Mouse (Mus musculus) heart, embryonic 14.5 days (tissue): ENCODE measurements around the gene Ick. TPM values are rescaled to one million over a fixed set of nuclear protein-coding genes. Genes with fewer than 3 reads are reported as not detected.
A peak's percentile ranks its signal among the peaks of the same experiment; 100 is the strongest.
"Not testable (repeated sequence)": the region's sequence is repeated elsewhere in the genome, so short reads cannot be mapped to it uniquely, and the experiment has no call there.

Experiments used
- ATAC-seq: fragments of 200-750 bp; cut with Nextera tagmentation; 2 replicates; pipeline ENCODE4 v1.8.0; 2017; ENCODE audit warnings: low read depth, moderate TSS enrichment; ENCODE audit not compliant: insufficient number of reproducible peaks, insufficient read depth, low FRiP score
- H3K27ac ChIP-seq, 2 experiments: fragments of 200-500 bp in 1 of 2; fragments of 300-500 bp in 1 of 2; sonication (generic) in 1 of 2; replicated peaks in 1 of 2; 2 replicates each; pipeline ENCODE4 v1.5.1; 2012 to 2014; ENCODE audit warnings: low read depth in 2 of 2, low read length in 2 of 2, control low read depth in 1 of 2, mild to moderate bottlenecking in 1 of 2, mixed read lengths in 1 of 2; ENCODE audit not compliant: control insufficient read depth in 1 of 2, insufficient read depth in 1 of 2
- H3K27me3 ChIP-seq: fragments of 300-500 bp; sonication (generic); 2 replicates; pipeline ENCODE4 v1.6.1; 2014; ENCODE audit warnings: mild to moderate bottlenecking, low read length, control low read depth; ENCODE audit not compliant: control insufficient read depth, insufficient read depth
- H3K36me3 ChIP-seq: fragments of 300-500 bp; sonication (generic); 2 replicates; pipeline ENCODE4 v1.6.1; 2014; ENCODE audit warnings: mild to moderate bottlenecking, control low read depth, low read length, mixed read lengths; ENCODE audit not compliant: control insufficient read depth, insufficient read depth
- H3K4me1 ChIP-seq, 2 experiments: fragments of 200-500 bp in 1 of 2; fragments of 300-500 bp in 1 of 2; sonication (generic) in 1 of 2; 2 replicates each; pipeline ENCODE4 v1.6.1; 2012 to 2014; ENCODE audit warnings: low read length in 2 of 2, control low read depth in 1 of 2, mixed read lengths in 1 of 2; ENCODE audit not compliant: control insufficient read depth in 2 of 2, insufficient read depth in 2 of 2
- H3K4me2 ChIP-seq: fragments of 300-500 bp; sonication (generic); 2 replicates; pipeline ENCODE4 v1.6.1; 2014; ENCODE audit warnings: mild to moderate bottlenecking, low read length
- H3K4me3 ChIP-seq, 2 experiments: fragments of 200-500 bp in 1 of 2; fragments of 300-500 bp in 1 of 2; sonication (generic) in 1 of 2; 2 replicates each; pipeline ENCODE4 v1.5.1; 2012 to 2014; ENCODE audit warnings: low read length in 2 of 2, mild to moderate bottlenecking in 2 of 2, control low read depth in 1 of 2, low read depth in 1 of 2, moderate library complexity in 1 of 2; ENCODE audit not compliant: control insufficient read depth in 1 of 2, insufficient read depth in 1 of 2
- H3K9ac ChIP-seq: fragments of 300-500 bp; sonication (generic); 2 replicates; pipeline ENCODE4 v1.6.1; 2014; ENCODE audit warnings: mild to moderate bottlenecking, low read length
- H3K9me3 ChIP-seq: fragments of 300-500 bp; sonication (generic); 2 replicates; pipeline ENCODE4 v1.6.1; 2016; ENCODE audit warnings: low read length, control low read depth; ENCODE audit not compliant: control insufficient read depth
- WGBS: fragments of 180-500 bp; shearing (Covaris S2); extraction: QIAGEN DNeasy Blood & Tissue Kit; methylation state at CpG from one replicate; pipeline ENCODE4 v1.1.7; 2014; 5-methylcytosine and 5-hydroxymethylcytosine counted together
- polyA plus RNA-seq: library from polyadenylated mRNA; unstranded; fragments of >200 nt; fragmentation: Nextera tagmentation; extraction: Ambion mirVana; gene quantifications from 2 replicates; pipeline ENCODE4 v1.2.1, GENCODE M21; 2014

Gene Ick
- polyA plus RNA-seq, 1 experiment from 2014 or later = 16.0 TPM

DNA sequence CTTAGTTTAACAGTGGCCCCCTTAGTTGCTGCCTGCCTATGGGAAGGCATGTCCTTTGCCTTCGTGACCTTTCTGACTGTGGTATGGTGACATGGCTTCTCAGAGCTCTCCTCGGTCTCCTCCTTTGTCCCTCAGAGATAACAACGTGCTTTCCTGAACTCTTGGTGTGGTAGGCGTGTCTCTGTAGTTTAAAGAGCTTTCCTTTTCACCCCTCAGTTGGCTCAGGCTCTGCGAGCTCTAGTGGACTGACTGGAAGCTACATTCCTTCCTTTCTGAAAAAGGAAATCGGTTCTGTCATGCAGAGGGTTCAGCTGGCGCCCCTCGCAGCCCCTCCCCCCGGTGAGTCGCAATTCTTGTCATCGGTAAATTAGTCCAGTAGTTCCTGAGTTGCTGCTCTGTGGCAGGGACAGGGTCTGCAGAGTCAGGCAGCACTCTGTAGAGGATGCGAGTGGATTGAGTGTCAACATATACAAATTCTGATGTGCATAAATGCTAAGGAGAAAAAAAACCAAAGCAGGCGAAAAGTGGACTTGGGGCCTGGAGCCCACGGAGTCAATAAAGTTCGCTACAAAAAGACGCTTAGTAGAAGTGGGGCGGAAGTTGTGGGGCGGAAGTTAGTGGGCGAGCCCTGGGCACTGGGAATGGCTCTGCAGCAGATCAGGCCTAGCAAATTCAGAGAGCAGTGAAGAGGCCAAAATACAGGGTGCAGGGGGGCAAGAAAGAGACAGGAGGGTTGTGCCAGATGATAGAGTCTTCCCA lies 57.9 kb downstream of the Ick start:
- Histone ChIP-seq H3K9me3 (no peaks in the 10 kb centered on the region), H3K4me2 (peak overlapping the region; percentile 34), H3K36me3 (peaks cover 51% of the 10 kb centered on the region), H3K4me3 (no peak overlapping the region), H3K27me3 (no peaks in the 10 kb centered on the region), H3K27ac (peak overlapping the region; percentile 76 to 84), H3K9ac (no peak overlapping the region), H3K4me1 (peaks cover 13 to 19% of the 10 kb centered on the region in 2 experiments)
- ATAC-seq = no peak
- 51% methylated on average over 19 of the region's 19 CpGs for WGBS

DNA sequence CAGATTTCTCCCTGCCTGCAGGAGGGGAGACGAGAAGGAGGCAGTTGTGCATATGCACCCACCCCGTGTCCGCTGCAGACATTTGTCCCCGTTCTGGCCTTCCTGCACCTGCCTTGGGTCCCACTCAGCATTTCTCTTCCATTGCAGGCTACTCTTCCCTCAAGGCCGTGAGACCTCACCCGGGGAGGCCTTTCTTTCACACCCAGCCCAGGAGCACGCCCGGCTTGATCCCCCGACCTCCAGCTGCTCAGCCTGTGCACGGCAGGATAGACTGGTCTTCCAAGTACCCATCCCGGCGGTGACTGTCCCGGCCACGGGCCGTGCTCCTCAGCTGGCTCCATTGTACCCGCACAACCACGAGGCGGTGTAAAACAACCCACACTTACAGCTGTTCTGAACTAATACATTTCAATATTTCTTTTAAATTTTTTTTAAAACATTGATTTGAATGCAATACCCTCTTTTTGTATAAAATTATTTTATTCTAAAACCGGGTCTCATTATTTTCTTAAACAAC lies 58.5 kb downstream of the Ick start:
- Histone ChIP-seq H3K27ac (peak overlapping the region; percentile 76 to 84), H3K9me3 (no peaks in the 10 kb centered on the region), H3K27me3 (no peaks in the 10 kb centered on the region), H3K9ac (no peak overlapping the region), H3K4me2 (no peak overlapping the region), H3K4me3 (no peak overlapping the region), H3K4me1 (peaks cover 10 to 14% of the 10 kb centered on the region in 2 experiments), H3K36me3 (peaks cover 45% of the 10 kb centered on the region)
- 86% methylated on average over 19 of the region's 19 CpGs for WGBS
- ATAC-seq = peak; percentile 19; the same call in 1 of the 2 replicates

DNA sequence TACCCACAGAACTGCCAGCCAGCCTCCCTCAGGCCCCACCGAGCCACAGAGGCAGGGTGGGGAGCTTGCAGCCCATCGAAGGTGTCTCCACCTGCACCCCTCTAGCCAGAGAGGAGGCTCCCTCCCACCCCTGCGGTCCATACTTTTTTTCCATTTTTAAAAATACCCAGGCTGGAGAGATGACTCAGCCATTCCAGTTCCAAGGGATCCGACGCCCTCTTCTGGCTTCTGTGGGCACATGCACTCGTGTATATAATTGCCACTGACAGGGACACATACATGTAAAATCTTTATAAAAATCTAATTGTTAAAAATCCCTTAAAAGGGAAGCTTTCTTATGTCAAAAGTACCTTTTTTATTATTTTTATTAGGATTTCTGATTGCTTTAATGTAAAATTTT lies 59.9 kb downstream of the Ick start:
- no peak for ATAC-seq
- no peak overlapping the region for H3K27ac ChIP-seq
- no peak overlapping the region for H3K4me3 ChIP-seq
- peaks cover 38% of the 10 kb centered on the region for H3K36me3 ChIP-seq
- peaks cover 10 to 13% of the 10 kb centered on the region in 2 experiments for H3K4me1 ChIP-seq
- no peak overlapping the region for H3K4me2 ChIP-seq
- no peak overlapping the region for H3K9ac ChIP-seq
- 87% methylated on average over 6 of the region's 6 CpGs for WGBS
- H3K9me3 ChIP-seq = no peaks in the 10 kb centered on the region
- no peaks in the 10 kb centered on the region for H3K27me3 ChIP-seq

DNA sequence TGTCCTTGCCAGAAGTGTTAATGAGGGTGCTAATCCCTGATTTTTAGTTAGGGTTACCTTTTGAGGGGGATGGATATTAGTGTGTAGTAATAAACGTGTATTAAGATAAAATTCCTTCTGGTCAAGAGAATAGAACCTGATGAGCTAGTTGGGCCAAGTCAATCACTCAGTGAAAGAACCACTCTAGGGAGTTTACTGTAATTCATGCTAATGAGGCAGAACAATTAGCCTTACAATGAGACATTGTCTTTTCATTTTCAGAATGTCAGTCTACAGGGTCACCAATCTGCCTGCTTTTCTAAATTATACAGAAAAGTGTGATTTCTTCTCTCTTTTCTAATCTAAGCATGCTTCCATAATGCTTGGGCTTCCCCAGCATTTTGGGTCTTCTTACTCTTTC lies 65.0 kb downstream of the Ick start:
- H3K27ac ChIP-seq = no peak overlapping the region
- no peaks in the 10 kb centered on the region for H3K9me3 ChIP-seq
- no peaks in the 10 kb centered on the region for H3K27me3 ChIP-seq
- no peak overlapping the region for H3K4me2 ChIP-seq
- H3K36me3 ChIP-seq = peaks cover 3% of the 10 kb centered on the region; the same call in 1 of the 2 replicates
- no peak overlapping the region for H3K9ac ChIP-seq
- ATAC-seq = no peak
- H3K4me1 ChIP-seq = peaks cover 3 to 5% of the 10 kb centered on the region in 2 experiments; a peak in 2 of 4 replicates
- WGBS = 69% methylated on average over 1 of the region's 1 CpGs
- no peak overlapping the region for H3K4me3 ChIP-seq

DNA sequence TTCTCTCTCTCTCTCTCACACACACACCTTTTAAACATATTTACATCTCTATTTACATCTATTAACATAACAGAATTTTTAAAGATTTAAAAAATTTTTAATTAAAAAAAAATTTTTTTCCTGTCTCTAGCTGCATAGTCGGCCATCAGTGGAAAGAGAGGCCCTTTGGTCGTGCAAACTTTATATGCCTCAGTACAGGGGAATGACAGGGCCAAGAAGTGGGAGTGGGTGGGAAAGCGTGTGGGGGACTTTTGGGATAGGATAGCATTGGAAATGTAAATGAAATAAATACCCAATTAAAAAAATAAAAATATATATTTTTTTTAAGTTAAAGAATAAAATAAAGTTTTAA lies 65.9 kb downstream of the Ick start:
- not testable (repeated sequence) for H3K4me1 ChIP-seq, H3K9me3 ChIP-seq, H3K4me3 ChIP-seq, H3K9ac ChIP-seq, H3K27me3 ChIP-seq, H3K36me3 ChIP-seq, ATAC-seq, H3K4me2 ChIP-seq
- 43% methylated on average over 3 of the region's 3 CpGs for WGBS
- H3K27ac ChIP-seq = peak overlapping the region in 1 of 2 experiments; percentile 53; a peak in 1 of 4 replicates

DNA sequence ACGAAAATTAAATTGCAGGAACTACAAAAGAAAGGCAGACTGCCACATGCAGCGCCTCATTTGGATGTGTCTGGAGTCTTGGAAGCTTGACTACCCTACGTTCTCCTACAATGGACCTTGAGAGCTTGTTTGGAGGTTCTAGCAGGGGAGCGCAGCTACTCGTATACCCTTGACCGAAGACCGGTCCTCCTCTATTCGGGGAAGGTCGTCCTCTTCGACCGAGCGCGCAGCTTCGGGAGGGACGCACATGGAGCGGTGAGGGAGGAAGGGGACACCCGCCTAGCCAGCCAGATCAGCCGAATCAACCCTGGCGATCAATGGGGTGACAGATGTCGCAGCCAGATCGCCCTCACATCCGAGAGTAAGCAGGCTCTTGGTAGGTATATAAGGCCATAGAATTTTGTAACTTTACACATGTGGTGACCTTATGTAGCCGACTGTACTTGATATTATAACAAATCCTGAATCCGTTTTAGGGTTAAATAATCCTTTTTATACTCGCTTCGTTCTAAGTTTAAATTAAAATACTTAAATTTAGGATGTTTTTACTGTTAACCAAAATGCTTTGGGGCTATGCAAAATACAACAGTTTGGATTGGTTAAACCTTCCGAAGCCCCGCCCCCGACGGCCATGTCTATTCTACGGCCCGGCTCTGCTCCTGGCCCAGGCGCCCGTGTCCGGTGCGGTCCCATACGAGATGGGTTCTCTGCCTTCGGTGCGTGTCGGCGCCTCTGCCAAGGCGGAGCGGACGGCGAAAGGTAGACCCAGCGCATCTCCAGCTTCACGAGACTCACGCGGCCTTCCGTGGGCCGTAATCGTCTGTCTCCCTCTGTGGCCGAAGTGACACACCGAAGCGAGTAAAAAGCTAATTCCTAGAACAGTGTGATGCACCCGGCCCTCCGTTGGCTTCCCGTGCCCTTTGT lies 66.5 kb downstream of the Ick start:
- peak overlapping the region; percentile 69 for H3K4me2 ChIP-seq
- H3K27ac ChIP-seq = peak overlapping the region; percentile 96 to 98
- H3K9me3 ChIP-seq = no peaks in the 10 kb centered on the region
- peak overlapping the region; percentile 71 to 77 for H3K4me3 ChIP-seq
- no peaks in the 10 kb centered on the region for H3K27me3 ChIP-seq
- under 1% methylated on average over 49 of the region's 58 CpGs for WGBS
- H3K36me3 ChIP-seq = no peaks in the 10 kb centered on the region
- H3K4me1 ChIP-seq = peaks cover 3 to 5% of the 10 kb centered on the region in 2 experiments; a peak in 2 of 4 replicates
- H3K9ac ChIP-seq = peak overlapping the region; percentile 88
- peak; percentile 98 for ATAC-seq

DNA sequence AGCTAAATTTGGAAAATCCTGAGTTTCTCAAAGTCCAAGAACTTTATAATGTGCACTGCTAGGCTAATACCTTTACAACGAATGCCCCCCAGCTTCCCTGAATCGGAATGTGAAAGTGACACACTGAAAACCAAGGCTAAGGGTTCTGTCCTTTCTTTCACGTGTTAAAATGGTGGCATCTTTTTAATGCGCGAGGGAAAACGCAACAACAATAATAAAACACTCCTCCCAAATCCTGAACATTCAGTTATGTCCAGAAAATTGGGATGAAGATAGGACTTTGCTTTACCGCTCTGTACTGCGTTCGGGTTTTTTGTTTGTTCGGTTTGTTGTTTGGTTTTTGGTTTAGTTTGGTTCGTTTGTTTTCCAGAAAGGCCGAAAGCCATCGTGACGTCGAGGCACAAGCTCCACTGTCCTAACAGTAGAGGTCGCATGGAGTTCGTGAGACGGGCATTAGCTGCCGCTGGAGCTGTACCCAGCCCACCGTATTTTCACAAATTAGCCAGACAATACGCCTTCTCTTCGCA lies 67.3 kb downstream of the Ick start:
- Histone ChIP-seq H3K36me3 (no peaks in the 10 kb centered on the region), H3K4me2 (peak overlapping the region; percentile 69), H3K9ac (peak overlapping the region; percentile 88), H3K4me1 (peaks cover 3 to 5% of the 10 kb centered on the region in 2 experiments; a peak in 2 of 4 replicates), H3K27me3 (no peaks in the 10 kb centered on the region), H3K9me3 (no peaks in the 10 kb centered on the region), H3K27ac (peak overlapping the region; percentile 96 to 98), H3K4me3 (peak overlapping the region; percentile 71 to 77)
- WGBS = under 1% methylated on average over 22 of the region's 22 CpGs
- peak; percentile 67; the same call in 1 of the 2 replicates for ATAC-seq
